ENCODE assay signal across 8 mouse cellular contexts in genomic region chr19:38478948-38479347, GRCm38 (mm10). TPM values are rescaled to one million over a fixed set of nuclear protein-coding genes. Genes with fewer than 3 reads are reported as not detected.
A peak's percentile ranks its signal among the peaks of the same experiment; 100 is the strongest.
DNase-seq lines count a peak whose midpoint lies in the region; ATAC-seq and TF ChIP-seq lines count a peak whose summit lies in the region.

No protein-coding gene starts in this region.

- intact Hi-C loops in heart, postnatal 14 days (cut with DNase I): no loop called here

- H3K4me1 ChIP-seq in forebrain, embryonic 10.5 days: peaks cover 59% of the 10 kb centered on the region
- 0 out of 2 replicates have a peak, but pooled peaks cover 2% of the 10 kb centered on the region for H3K4me1 ChIP-seq in lung, postnatal 0 days (ENCODE audit: insufficient read depth, low read depth, low read length)
- peaks cover 15% of the 10 kb centered on the region for H3K4me1 ChIP-seq in stomach, embryonic 16.5 days (ENCODE audit: control insufficient read depth, insufficient read depth, low read length)

- H3K27me3 ChIP-seq in forebrain, embryonic 10.5 days (ENCODE audit: poor library complexity, severe bottlenecking): peaks cover 55% of the 10 kb centered on the region
- H3K27me3 ChIP-seq in lung, postnatal 0 days (replicated peaks; ENCODE audit: insufficient read depth, low read length): peaks cover 5% of the 10 kb centered on the region; the same call in 1 of the 2 replicates
- H3K27me3 ChIP-seq in stomach, embryonic 16.5 days (ENCODE audit: control insufficient read depth, insufficient read depth, low read length): peaks cover 4% of the 10 kb centered on the region; the same call in 1 of the 2 replicates

- no peak overlapping the region for H3K4me2 ChIP-seq in lung, postnatal 0 days (replicated peaks; ENCODE audit: low read depth, low read length)
- 0 out of 2 replicates have a peak overlapping the region, but pooled peaks have one; percentile 24 for H3K4me2 ChIP-seq in stomach, embryonic 16.5 days (ENCODE audit: low read depth, low read length)

- no peak overlapping the region for H3K9ac ChIP-seq in lung, postnatal 0 days (replicated peaks; ENCODE audit: low read depth)
- H3K9ac ChIP-seq in stomach, embryonic 16.5 days (ENCODE audit: low read length): no peak overlapping the region

- H3K36me3 ChIP-seq in forebrain, embryonic 10.5 days (replicated peaks): no peaks in the 10 kb centered on the region
- H3K36me3 ChIP-seq in lung, postnatal 0 days (ENCODE audit: insufficient read depth, low read length): no peaks in the 10 kb centered on the region
- no peaks in the 10 kb centered on the region for H3K36me3 ChIP-seq in stomach, embryonic 16.5 days (ENCODE audit: control insufficient read depth, insufficient read depth, low read length)

- TF ChIP-seq EP300 in lung, postnatal 0 days (IDR thresholded peaks at IDR 0.05): no peak

- H3K9me3 ChIP-seq in forebrain, embryonic 10.5 days: no peaks in the 10 kb centered on the region
- no peaks in the 10 kb centered on the region for H3K9me3 ChIP-seq in lung, postnatal 0 days (ENCODE audit: low read length)
- H3K9me3 ChIP-seq in stomach, embryonic 16.5 days (replicated peaks; ENCODE audit: control insufficient read depth, low read length): no peaks in the 10 kb centered on the region

- WGBS in forebrain, embryonic 10.5 days: 15% methylated on average over 7 of the region's 7 CpGs
- WGBS in lung, postnatal 0 days: 28% methylated on average over 7 of the region's 7 CpGs
- WGBS in stomach, embryonic 16.5 days: 41% methylated on average over 7 of the region's 7 CpGs

- no peak for DNase-seq in layer of hippocampus, adult 2 months (ENCODE audit: low spot score in 2 of 2)
- no peak for DNase-seq in layer of hippocampus, postnatal 36 days
- peak; percentile 52 for DNase-seq in forebrain, embryonic 10.5 days (ENCODE audit: extremely low spot score, low spot score)
- peak; percentile 34 to 56 for DNase-seq in heart, postnatal 14 days
- DNase-seq in lung, postnatal 0 days (ENCODE audit: low spot score): peak; percentile 61
- no peak for DNase-seq in right cerebral cortex, adult 2 months (ENCODE audit: low spot score in 2 of 2)
- no peak for DNase-seq in right cerebral cortex, postnatal 4 days

- H3K4me3 ChIP-seq in layer of hippocampus, adult 2 months: no peak overlapping the region
- peak overlapping the region; percentile 22 for H3K4me3 ChIP-seq in forebrain, embryonic 10.5 days
- H3K4me3 ChIP-seq in lung, postnatal 0 days (ENCODE audit: low read depth, low read length): no peak overlapping the region
- H3K4me3 ChIP-seq in stomach, embryonic 16.5 days (replicated peaks; ENCODE audit: low read length): no peak overlapping the region

- ATAC-seq in lung, postnatal 0 days: peak; percentile 68
- peak; percentile 60; the same call in 1 of the 2 replicates for ATAC-seq in stomach, embryonic 16.5 days (ENCODE audit: insufficient read depth, low FRiP score)

- TF ChIP-seq CTCF in layer of hippocampus, adult 2 months (conservative IDR thresholded peaks at IDR 0.05): peak; percentile 45
- peak; percentile 57 for TF ChIP-seq CTCF in lung, postnatal 0 days (IDR thresholded peaks at IDR 0.05)

- H3K27ac ChIP-seq in layer of hippocampus, adult 2 months: peak overlapping the region; percentile 28; the same call in 1 of the 2 replicates
- H3K27ac ChIP-seq in forebrain, embryonic 10.5 days: peak overlapping the region; percentile 72
- no peak overlapping the region for H3K27ac ChIP-seq in lung, postnatal 0 days (ENCODE audit: low read length)
- no peak overlapping the region for H3K27ac ChIP-seq in stomach, embryonic 16.5 days (ENCODE audit: low read length)

RNA-seq across cellular contexts. Expression of gene Plce1, which starts 2.0 kb away (rescaled TPM):
- 10 to 100 TPM in 1 of 2 experiments, 1 to 10 TPM in 1; 9.8 to 11.0 TPM for total RNA-seq in layer of hippocampus, adult 2 months (2021)
- 10 to 100 TPM in 1 of 2 experiments, 1 to 10 TPM in 1; 9.7 to 10.4 TPM for total RNA-seq in layer of hippocampus, postnatal 36 days (2021)
- 2.8 and 2.9 TPM in 2 replicates for polyA plus RNA-seq in forebrain, embryonic 10.5 days (2016; fragmentation: Nextera tagmentation; extraction: Ambion mirVana)
- total RNA-seq in heart, postnatal 14 days (2021): 10 to 100 TPM; 23.8 to 26.2 TPM
- polyA plus RNA-seq in lung, postnatal 0 days (2015; fragmentation: Nextera tagmentation; extraction: Ambion mirVana): 2.0 and 3.1 TPM in 2 replicates
- polyA plus RNA-seq in stomach, embryonic 16.5 days (2015; fragmentation: Nextera tagmentation; extraction: Ambion mirVana): 8.5 and 9.8 TPM in 2 replicates

Comparison
In these comparisons a context has a peak if more than half of its experiments do, and no peak if none do; other contexts are left out.
1. DNase-seq: peak in forebrain, embryonic 10.5 days (single experiment), heart, postnatal 14 days (2 of 2) and lung, postnatal 0 days (single experiment); none in layer of hippocampus, adult 2 months (0 of 2), layer of hippocampus, postnatal 36 days (0 of 2), right cerebral cortex, adult 2 months (0 of 2) and right cerebral cortex, postnatal 4 days (single experiment).
2. H3K27ac ChIP-seq: peak in layer of hippocampus, adult 2 months (single experiment) and forebrain, embryonic 10.5 days (single experiment); none in lung, postnatal 0 days (single experiment) and stomach, embryonic 16.5 days (single experiment).